1 mouse cellular context compared by ENCODE assay signal in the genomic region with DNA sequence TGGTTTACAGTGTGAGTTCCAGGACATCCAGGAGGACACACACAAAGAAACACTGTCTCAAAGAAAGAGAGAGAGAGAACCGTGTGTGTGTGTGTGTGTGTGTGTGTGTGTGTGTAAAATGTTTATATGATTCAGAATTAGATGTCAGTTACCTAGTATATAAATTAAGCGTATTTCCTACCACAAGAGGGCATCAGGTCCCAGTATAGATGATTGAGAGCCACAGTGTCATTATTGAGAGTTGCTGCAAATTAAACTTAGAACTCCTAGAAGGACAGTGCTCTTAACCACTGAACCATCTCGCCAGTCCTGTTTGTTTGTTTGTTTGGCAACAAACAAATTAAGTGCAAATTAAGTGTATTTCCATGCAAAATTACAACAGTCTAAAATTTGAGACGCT.
TF ChIP-seq lines count a peak whose summit lies in the region.

No protein-coding gene starts in this region.

TF ChIP-seq in CH12.LX, 34 proteins besides CTCF, POLR2A, EP300 and RAD21:
- TF ChIP-seq MEF2A (IDR thresholded peaks at IDR 0.05; ENCODE audit: borderline replicate concordance, low read depth, low read length) (no peak), JUN (IDR thresholded peaks at IDR 0.05; ENCODE audit: insufficient read depth, low read depth, low read length) (no peak), MAFK (IDR thresholded peaks at IDR 0.05; ENCODE audit: insufficient replicate concordance, low read length) (no peak), IRF4 (IDR thresholded peaks at IDR 0.05; ENCODE audit: low read depth, low read length) (no peak), NRF1 (IDR thresholded peaks at IDR 0.05; ENCODE audit: low read depth, low read length) (no peak)
